Mouse (Mus musculus) thymus, adult 2 months (tissue): ENCODE measurements around the gene Grik3. TPM values are rescaled to one million over a fixed set of nuclear protein-coding genes. Genes with fewer than 3 reads are reported as not detected.

ENCODE experiments used
- DNase-seq: peaks from one replicate; pipeline ENCODE4 v3.0.0; 2021
- H3K27ac ChIP-seq: fragments of 200-500 bp; 2 replicates; pipeline ENCODE4 v1.5.1; 2012; ENCODE audit warnings: low read length, control low read depth; ENCODE audit not compliant: control insufficient read depth, insufficient read depth
- H3K27me3 ChIP-seq: fragments of 200-500 bp; 2 replicates; pipeline ENCODE4 v1.6.1; 2012; ENCODE audit warnings: mild to moderate bottlenecking, low read length, moderate library complexity, mixed read lengths; ENCODE audit not compliant: control insufficient read depth, insufficient read depth
- H3K36me3 ChIP-seq: fragments of 200-500 bp; 2 replicates; pipeline ENCODE4 v1.6.1; 2012; ENCODE audit warnings: mild to moderate bottlenecking, low read length, moderate library complexity; ENCODE audit not compliant: control insufficient read depth, insufficient read depth
- H3K4me1 ChIP-seq: fragments of 200-500 bp; replicated peaks from 2 replicates; pipeline ENCODE4 v1.6.1; 2012; ENCODE audit warnings: low read length; ENCODE audit not compliant: control insufficient read depth, insufficient read depth
- H3K4me3 ChIP-seq: fragments of 200-500 bp; 2 replicates; pipeline ENCODE4 v1.5.1; 2012; ENCODE audit warnings: mild to moderate bottlenecking, low read length, control low read depth, moderate library complexity; ENCODE audit not compliant: control insufficient read depth, insufficient read depth
- CTCF ChIP-seq: fragments of 200-500 bp; IDR thresholded peaks from 2 replicates; pipeline ENCODE4 v1.5.1; 2012; ENCODE audit warnings: mild to moderate bottlenecking, control low read depth, low read length, moderate library complexity, borderline replicate concordance; ENCODE audit not compliant: control insufficient read depth, poor library complexity, insufficient read depth; ENCODE audit errors: extremely low read depth
- POLR2A ChIP-seq: fragments of 200-500 bp; IDR thresholded peaks from 2 replicates; pipeline ENCODE4 v1.6.1; 2012; ENCODE audit warnings: mild to moderate bottlenecking, low read length, control low read depth, moderate library complexity; ENCODE audit not compliant: control insufficient read depth, poor library complexity, insufficient read depth; ENCODE audit errors: extremely low read depth
- WGBS: fragments of 180-500 bp; shearing (Covaris S2); methylation state at CpG from one replicate; pipeline ENCODE4 v1.1.7; 2018; 5-methylcytosine and 5-hydroxymethylcytosine counted together
- polyA plus RNA-seq: library from polyadenylated mRNA; depleted of rRNA; stranded (reverse); fragments of >200 nt; gene quantifications from 2 replicates; pipeline ENCODE4 v1.2.3, GENCODE M21; 2012

Gene Grik3
- polyA plus RNA-seq, 1 experiment = 0.13 TPM

GRCm38 (mm10) chr4:125491505-125492121, 1.1 kb downstream of the Grik3 start:
- Histone ChIP-seq H3K4me1 (no peaks in the 10 kb centered on the region), H3K36me3 (no peaks in the 10 kb centered on the region), H3K27ac (no peak overlapping the region), H3K27me3 (no peaks in the 10 kb centered on the region; the same call in 1 of the 2 replicates), H3K4me3 (no peak overlapping the region)
- 5% methylated on average over 42 of the region's 42 CpGs for WGBS
- TF ChIP-seq CTCF (no peak), POLR2A (no peak)
- no peak for DNase-seq

- no peak overlapping the region for H3K4me3 ChIP-seq
- no peaks in the 10 kb centered on the region for H3K36me3 ChIP-seq
- no peaks in the 10 kb centered on the region; the same call in 1 of the 2 replicates for H3K27me3 ChIP-seq
- DNase-seq = no peak
- H3K27ac ChIP-seq = no peak overlapping the region
- 13% methylated on average over 9 of the region's 9 CpGs for WGBS
- TF ChIP-seq POLR2A (no peak), CTCF (no peak)
- H3K4me1 ChIP-seq = no peaks in the 10 kb centered on the region
Observed at GRCm38 (mm10) chr4:125492122-125492505, 1.6 kb downstream of the Grik3 start.

GRCm38 (mm10) chr4:125492706-125493105, 2.2 kb downstream of the Grik3 start:
- TF ChIP-seq CTCF = no peak
- TF ChIP-seq POLR2A = no peak
- H3K36me3 ChIP-seq = no peaks in the 10 kb centered on the region
- 37% methylated on average over 9 of the region's 9 CpGs for WGBS
- no peak overlapping the region for H3K4me3 ChIP-seq
- no peaks in the 10 kb centered on the region for H3K4me1 ChIP-seq
- no peak overlapping the region for H3K27ac ChIP-seq
- no peak for DNase-seq
- no peaks in the 10 kb centered on the region; the same call in 1 of the 2 replicates for H3K27me3 ChIP-seq

- H3K27me3 ChIP-seq = no peaks in the 10 kb centered on the region; the same call in 1 of the 2 replicates
Observed at GRCm38 (mm10) chr4:125493124-125493523, 2.6 kb downstream of the Grik3 start.

GRCm38 (mm10) chr4:125495477-125495876, 5.0 kb downstream of the Grik3 start:
- no peak overlapping the region for H3K4me3 ChIP-seq
- H3K27ac ChIP-seq = no peak overlapping the region
- H3K27me3 ChIP-seq = no peaks in the 10 kb centered on the region
- DNase-seq = no peak
- H3K36me3 ChIP-seq = no peaks in the 10 kb centered on the region
- WGBS = 35% methylated on average over 8 of the region's 8 CpGs
- H3K4me1 ChIP-seq = no peaks in the 10 kb centered on the region
- TF ChIP-seq POLR2A (no peak), CTCF (no peak)

More at GRCm38 (mm10) chr4:125493124-125493523, 2.6 kb downstream of the Grik3 start:
- Histone ChIP-seq H3K36me3 (no peaks in the 10 kb centered on the region), H3K27ac (no peak overlapping the region), H3K4me1 (no peaks in the 10 kb centered on the region), H3K4me3 (no peak overlapping the region)
- 32% methylated on average over 8 of the region's 8 CpGs for WGBS
- TF ChIP-seq POLR2A (no peak), CTCF (no peak)
- DNase-seq = no peak

- 8% methylated on average over 1 of the region's 1 CpGs for WGBS
- no peak for DNase-seq
Observed at GRCm38 (mm10) chr4:125497001-125497400, 6.5 kb downstream of the Grik3 start.

More at GRCm38 (mm10) chr4:125497001-125497400, 6.5 kb downstream of the Grik3 start:
- Histone ChIP-seq H3K27me3 (no peaks in the 10 kb centered on the region), H3K36me3 (no peaks in the 10 kb centered on the region), H3K4me3 (no peak overlapping the region), H3K4me1 (no peaks in the 10 kb centered on the region), H3K27ac (no peak overlapping the region)
- TF ChIP-seq CTCF (no peak), POLR2A (no peak)
